Comparison of ENCODE assay signal across 19 mouse cellular contexts in genomic region chr4:59321181-59322008, GRCm38 (mm10).
DNase-seq lines count a peak whose midpoint lies in the region; ATAC-seq and TF ChIP-seq lines count a peak whose summit lies in the region.
"Had no signal": no experiment of that assay in that cellular context is flagged by ENCODE, and none has a peak within 500 bp of the region (broad histone marks: within the 10 kb centered on the region; RNA-seq: fewer than 3 reads in every experiment).

No protein-coding gene starts in this region.

- H3K36me3 ChIP-seq in midbrain, embryonic 11.5 days (ENCODE audit: control insufficient read depth, insufficient read depth, low read length) = no peaks in the 10 kb centered on the region
- no peaks in the 10 kb centered on the region for H3K36me3 ChIP-seq in midbrain, postnatal 0 days (ENCODE audit: insufficient read depth, low read length)
- no peaks in the 10 kb centered on the region for H3K36me3 ChIP-seq in forebrain, embryonic 11.5 days (ENCODE audit: control insufficient read depth, insufficient read depth, low read length)
- no peaks in the 10 kb centered on the region for H3K36me3 ChIP-seq in midbrain, embryonic 16.5 days (ENCODE audit: control insufficient read depth, insufficient read depth, low read length)
- H3K36me3 ChIP-seq: embryonic facial prominence, embryonic 15.5 days; lung, embryonic 15.5 days had no signal

- H3K9me3 ChIP-seq in midbrain, embryonic 11.5 days (ENCODE audit: control insufficient read depth, low read length) = no peaks in the 10 kb centered on the region
- no peaks in the 10 kb centered on the region for H3K9me3 ChIP-seq in midbrain, postnatal 0 days (ENCODE audit: low read length)
- no peaks in the 10 kb centered on the region for H3K9me3 ChIP-seq in forebrain, embryonic 11.5 days (ENCODE audit: control insufficient read depth, low read length)
- H3K9me3 ChIP-seq in midbrain, embryonic 16.5 days (replicated peaks; ENCODE audit: control insufficient read depth, low read length, poor library complexity, severe bottlenecking) = no peaks in the 10 kb centered on the region
- H3K9me3 ChIP-seq: embryonic facial prominence, embryonic 15.5 days; heart, embryonic 12.5 days; lung, embryonic 15.5 days had no signal

- H3K9ac ChIP-seq in midbrain, embryonic 11.5 days (ENCODE audit: low read length) = no peak overlapping the region
- H3K9ac ChIP-seq in midbrain, postnatal 0 days (replicated peaks; ENCODE audit: low read length, poor library complexity, severe bottlenecking) = no peak overlapping the region
- no peak overlapping the region for H3K9ac ChIP-seq in forebrain, embryonic 11.5 days (ENCODE audit: low read length)
- no peak overlapping the region for H3K9ac ChIP-seq in midbrain, embryonic 16.5 days (ENCODE audit: low read depth, low read length)
- H3K9ac ChIP-seq: embryonic facial prominence, embryonic 15.5 days; heart, embryonic 12.5 days; lung, embryonic 15.5 days had no signal

- no peak overlapping the region for H3K27ac ChIP-seq in midbrain, embryonic 11.5 days (ENCODE audit: low read depth, low read length)
- H3K27ac ChIP-seq in midbrain, postnatal 0 days (ENCODE audit: low read depth, low read length) = no peak overlapping the region
- H3K27ac ChIP-seq in forebrain, embryonic 11.5 days (ENCODE audit: low read depth, low read length) = no peak overlapping the region
- no peak overlapping the region for H3K27ac ChIP-seq in midbrain, embryonic 16.5 days (ENCODE audit: low read length)
- H3K27ac ChIP-seq: embryonic facial prominence, embryonic 15.5 days; lung, embryonic 15.5 days had no signal

- no peak overlapping the region for H3K4me2 ChIP-seq in midbrain, embryonic 11.5 days
- H3K4me2 ChIP-seq in midbrain, postnatal 0 days (ENCODE audit: low read depth, low read length, poor library complexity, severe bottlenecking) = no peak overlapping the region
- no peak overlapping the region for H3K4me2 ChIP-seq in forebrain, embryonic 11.5 days (ENCODE audit: low read depth, low read length, severe bottlenecking)
- no peak overlapping the region for H3K4me2 ChIP-seq in midbrain, embryonic 16.5 days (ENCODE audit: low read length)
- H3K4me2 ChIP-seq: embryonic facial prominence, embryonic 15.5 days; heart, embryonic 12.5 days; lung, embryonic 15.5 days had no signal

- TF ChIP-seq CTCF in midbrain, postnatal 0 days (IDR thresholded peaks at IDR 0.05) = no peak

- WGBS in midbrain, embryonic 11.5 days = 55% methylated on average over 12 of the region's 12 CpGs
- WGBS in midbrain, postnatal 0 days = 45% methylated on average over 12 of the region's 12 CpGs
- 56% methylated on average over 12 of the region's 12 CpGs for WGBS in forebrain, embryonic 11.5 days
- 41% methylated on average over 12 of the region's 12 CpGs for WGBS in midbrain, embryonic 16.5 days

- ATAC-seq in midbrain, embryonic 11.5 days (ENCODE audit: low FRiP score) = no peak
- no peak for ATAC-seq in midbrain, postnatal 0 days (ENCODE audit: low FRiP score)
- ATAC-seq in forebrain, embryonic 11.5 days (replicated peaks; ENCODE audit: low FRiP score) = no peak
- ATAC-seq in midbrain, embryonic 16.5 days = peak; percentile 57; the same call in 1 of the 2 replicates
- ATAC-seq: inflammation-experienced regulatory T-cells, adult 6 months had no signal

- DNase-seq in heart, adult 11 months = peak; percentile 74
- DNase-seq in heart, adult 9 months (ENCODE audit: low spot score in 2 of 2) = no peak
- DNase-seq in midbrain, embryonic 11.5 days (ENCODE audit: low spot score, missing footprints) = peak; percentile 85
- DNase-seq in midbrain, postnatal 0 days (ENCODE audit: low spot score) = no peak
- DNase-seq in forebrain, embryonic 11.5 days (ENCODE audit: low spot score) = peak; percentile 41
- DNase-seq in urinary bladder, adult 2 months (ENCODE audit: low spot score) = no peak
- DNase-seq in right cerebral cortex, postnatal 14 days = no peak
- DNase-seq: cerebellum, adult 11-12 months; cerebellum, postnatal 36 days; gastrocnemius, postnatal 36 days; heart, postnatal 36 days; kidney, postnatal 10 days; layer of hippocampus, adult 9-11 months; liver had no signal

- H3K4me3 ChIP-seq in midbrain, embryonic 11.5 days (ENCODE audit: low read depth, low read length) = no peak overlapping the region
- H3K4me3 ChIP-seq in midbrain, postnatal 0 days (ENCODE audit: low read depth, low read length) = no peak overlapping the region
- H3K4me3 ChIP-seq in forebrain, embryonic 11.5 days (ENCODE audit: low read depth, low read length) = no peak overlapping the region
- no peak overlapping the region for H3K4me3 ChIP-seq in midbrain, embryonic 16.5 days (ENCODE audit: low read depth, low read length)
- H3K4me3 ChIP-seq: embryonic facial prominence, embryonic 15.5 days; heart, embryonic 12.5 days; lung, embryonic 15.5 days had no signal

- H3K4me1 ChIP-seq in midbrain, embryonic 11.5 days (ENCODE audit: control insufficient read depth, insufficient read depth, low read length) = peaks cover 4% of the 10 kb centered on the region; the same call in 1 of the 2 replicates
- H3K4me1 ChIP-seq in midbrain, postnatal 0 days (ENCODE audit: insufficient read depth, low read length) = no peaks in the 10 kb centered on the region
- H3K4me1 ChIP-seq in forebrain, embryonic 11.5 days (replicated peaks; ENCODE audit: control insufficient read depth, insufficient read depth, low read length) = 0 out of 2 replicates have a peak, but pooled peaks cover 5% of the 10 kb centered on the region
- H3K4me1 ChIP-seq in midbrain, embryonic 16.5 days (ENCODE audit: control insufficient read depth, insufficient read depth, low read length) = no peaks in the 10 kb centered on the region

- H3K27me3 ChIP-seq in midbrain, embryonic 11.5 days (ENCODE audit: control insufficient read depth, insufficient read depth, low read length) = no peaks in the 10 kb centered on the region
- H3K27me3 ChIP-seq in midbrain, postnatal 0 days (ENCODE audit: insufficient read depth, low read length) = no peaks in the 10 kb centered on the region
- H3K27me3 ChIP-seq in forebrain, embryonic 11.5 days (ENCODE audit: control insufficient read depth, insufficient read depth, low read length) = no peaks in the 10 kb centered on the region
- H3K27me3 ChIP-seq in midbrain, embryonic 16.5 days (ENCODE audit: control insufficient read depth, insufficient read depth, low read depth, low read length) = no peaks in the 10 kb centered on the region
- H3K27me3 ChIP-seq: embryonic facial prominence, embryonic 15.5 days; heart, embryonic 12.5 days; lung, embryonic 15.5 days had no signal

Comparison
In these comparisons a context has a peak if more than half of its experiments do, and no peak if none do; other contexts are left out.
1. DNase-seq: peak in heart, adult 11 months (single experiment), midbrain, embryonic 11.5 days (single experiment) and forebrain, embryonic 11.5 days (single experiment); none in heart, adult 9 months (0 of 2), midbrain, postnatal 0 days (single experiment), urinary bladder, adult 2 months (single experiment) and right cerebral cortex, postnatal 14 days (single experiment).